Mouse (Mus musculus): ENCODE measurements around the gene Rccd1.

DNA sequence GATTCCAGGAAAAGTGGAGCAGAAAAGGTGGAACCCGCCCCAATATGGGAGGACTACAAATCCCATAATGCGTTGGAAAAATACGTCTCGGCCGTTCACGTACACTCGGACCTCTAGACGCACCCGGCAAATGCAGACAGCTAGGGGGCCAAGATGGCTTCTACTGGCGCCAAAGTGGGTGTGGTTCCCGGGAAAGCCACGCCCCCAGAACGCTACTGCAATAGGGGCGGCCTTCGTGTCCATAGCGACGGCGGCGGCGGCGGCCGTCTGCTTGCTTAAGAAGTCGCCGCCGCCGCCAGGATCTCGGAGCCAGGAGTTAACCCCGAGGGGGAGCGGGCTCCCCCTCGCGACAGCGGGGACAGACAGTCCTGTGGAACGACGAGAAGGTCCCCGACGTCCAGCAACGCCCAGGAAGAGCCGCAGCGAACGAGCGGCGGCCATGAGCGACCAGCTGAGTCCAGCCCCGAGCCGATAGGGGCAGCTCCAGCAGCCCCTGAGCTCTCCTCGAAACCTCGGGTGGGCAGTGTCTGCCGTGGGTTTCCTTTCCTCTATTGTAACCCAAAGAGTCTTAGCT is 78.0 kb downstream of the Rccd1 start, which contains the start of gene Ttll13:
- TF ChIP-seq CTCF (IDR thresholded peaks at IDR 0.05; ENCODE audit: low read depth) (peak; percentile 59), EP300 (IDR thresholded peaks at IDR 0.05; ENCODE audit: low read depth) (peak; percentile 60; the same call in 1 of the 2 replicates)

All from liver, postnatal 0 days (tissue).